Comparison of ENCODE assay signal across 19 mouse cellular contexts in genomic region chr12:82257994-82258785, GRCm38 (mm10).
DNase-seq lines count a peak whose midpoint lies in the region; ATAC-seq and TF ChIP-seq lines count a peak whose summit lies in the region.
"Had no signal": no experiment of that assay in that cellular context is flagged by ENCODE, and none has a peak within 500 bp of the region (broad histone marks: within the 10 kb centered on the region; RNA-seq: fewer than 3 reads in every experiment).

No protein-coding gene starts in this region.

- no peak overlapping the region for H3K4me3 ChIP-seq in kidney, adult 2 months (ENCODE audit: insufficient read depth, low read depth, low read length)
- H3K4me3 ChIP-seq in spleen, adult 2 months (ENCODE audit: extremely low read depth, insufficient read depth, insufficient read length): no peak overlapping the region
- H3K4me3 ChIP-seq in brown adipose tissue, adult 24 weeks (ENCODE audit: insufficient read depth, low read depth, low read length): no peak overlapping the region
- H3K4me3 ChIP-seq in stomach, postnatal 0 days (ENCODE audit: low read depth, low read length): no peak overlapping the region
- H3K4me3 ChIP-seq: heart, embryonic 10.5 days; hindbrain, embryonic 10.5 days; layer of hippocampus, adult 2 months; limb, embryonic 10.5 days; liver, embryonic 15.5 days had no signal

- H3K9ac ChIP-seq in stomach, postnatal 0 days (ENCODE audit: low read length): no peak overlapping the region
- H3K9ac ChIP-seq: forebrain, postnatal 0 days; liver, embryonic 15.5 days had no signal

- no peak; the same call in 1 of the 2 replicates for ATAC-seq in stomach, postnatal 0 days (ENCODE audit: low FRiP score, low TSS enrichment)
- ATAC-seq: forebrain, postnatal 0 days had no signal

- TF ChIP-seq POLR2A in kidney, adult 2 months (IDR thresholded peaks at IDR 0.05; ENCODE audit: low read depth, low read length): no peak
- TF ChIP-seq POLR2A in spleen, adult 2 months (IDR thresholded peaks at IDR 0.05; ENCODE audit: low read depth, low read length): no peak

- no peak for TF ChIP-seq CTCF in kidney, adult 2 months (conservative IDR thresholded peaks at IDR 0.05; ENCODE audit: insufficient read depth, insufficient read length, low read depth, low read length)
- no peak for TF ChIP-seq CTCF in spleen, adult 2 months (IDR thresholded peaks at IDR 0.05; ENCODE audit: extremely low read depth, insufficient read depth, insufficient read length, insufficient replicate concordance)
- TF ChIP-seq CTCF in stomach, postnatal 0 days (IDR thresholded peaks at IDR 0.05; ENCODE audit: low read depth): no peak

- no peaks in the 10 kb centered on the region for H3K27me3 ChIP-seq in kidney, adult 2 months (replicated peaks; ENCODE audit: control insufficient read depth, insufficient read depth, low read length)
- H3K27me3 ChIP-seq in spleen, adult 2 months (ENCODE audit: control insufficient read depth, insufficient read depth, low read length): no peaks in the 10 kb centered on the region
- H3K27me3 ChIP-seq in stomach, postnatal 0 days (ENCODE audit: control insufficient read depth, insufficient read depth, low read length): no peaks in the 10 kb centered on the region
- H3K27me3 ChIP-seq: liver, embryonic 15.5 days had no signal

- no peak overlapping the region for H3K4me2 ChIP-seq in stomach, postnatal 0 days (replicated peaks; ENCODE audit: low read depth)
- H3K4me2 ChIP-seq: liver, embryonic 15.5 days; midbrain, embryonic 11.5 days had no signal

- no peaks in the 10 kb centered on the region for H3K9me3 ChIP-seq in stomach, postnatal 0 days (ENCODE audit: control insufficient read depth, low read length)
- H3K9me3 ChIP-seq: heart, embryonic 10.5 days; hindbrain, embryonic 10.5 days; limb, embryonic 10.5 days; liver, embryonic 15.5 days had no signal

- TF ChIP-seq EP300 in stomach, postnatal 0 days (optimal IDR thresholded peaks at IDR 0.05): no peak

- H3K4me1 ChIP-seq in kidney, adult 2 months (ENCODE audit: control insufficient read depth, insufficient read depth, low read length): peaks cover 33% of the 10 kb centered on the region
- H3K4me1 ChIP-seq in spleen, adult 2 months (ENCODE audit: control insufficient read depth, insufficient read depth, insufficient read length): no peaks in the 10 kb centered on the region; the same call in 1 of the 2 replicates
- peaks cover 18% of the 10 kb centered on the region for H3K4me1 ChIP-seq in brown adipose tissue, adult 24 weeks (ENCODE audit: control insufficient read depth, insufficient read depth, insufficient read length, low read length)
- H3K4me1 ChIP-seq in stomach, postnatal 0 days (replicated peaks; ENCODE audit: control insufficient read depth, insufficient read depth): 0 out of 2 replicates have a peak, but pooled peaks cover 2% of the 10 kb centered on the region
- H3K4me1 ChIP-seq: limb, embryonic 10.5 days; liver, embryonic 15.5 days had no signal

- DNase-seq in kidney, adult 2 months: peak; percentile 29
- DNase-seq in kidney, adult 11 months: no peak
- DNase-seq in spleen, adult 2 months (ENCODE audit: low read depth in 1 of 2, low spot score in 2 of 2): no peak
- no peak for DNase-seq in spleen, adult 18-20 months
- no peak for DNase-seq in stomach, postnatal 0 days (ENCODE audit: low spot score)
- no peak for DNase-seq in frontal cortex, postnatal 36 days (ENCODE audit: low spot score in 2 of 2)
- DNase-seq: adrenal gland, postnatal 25 days; cerebellum, adult 11 months; cerebellum, adult 9-11 months; forebrain, postnatal 0 days; kidney, postnatal 14 days; liver had no signal

- peak overlapping the region; percentile 78; the same call in 1 of the 2 replicates for H3K27ac ChIP-seq in kidney, adult 2 months (ENCODE audit: insufficient read depth, low read depth, low read length)
- peak overlapping the region; percentile 12; the same call in 1 of the 2 replicates for H3K27ac ChIP-seq in spleen, adult 2 months (ENCODE audit: insufficient read depth, low read length)
- H3K27ac ChIP-seq in brown adipose tissue, adult 24 weeks (replicated peaks; ENCODE audit: low read depth, low read length): peak overlapping the region; percentile 74
- 0 out of 2 replicates have a peak overlapping the region, but pooled peaks have one; percentile 9 for H3K27ac ChIP-seq in stomach, postnatal 0 days (replicated peaks)
- H3K27ac ChIP-seq: heart, embryonic 10.5 days; hindbrain, embryonic 10.5 days; layer of hippocampus, adult 2 months; limb, embryonic 10.5 days; liver, embryonic 15.5 days had no signal

- no peaks in the 10 kb centered on the region for H3K36me3 ChIP-seq in kidney, adult 2 months (ENCODE audit: control insufficient read depth, insufficient read depth, low read length)
- H3K36me3 ChIP-seq in spleen, adult 2 months (ENCODE audit: control insufficient read depth, insufficient read depth, low read length): no peaks in the 10 kb centered on the region
- H3K36me3 ChIP-seq in stomach, postnatal 0 days (ENCODE audit: control insufficient read depth, insufficient read depth, low read length): no peaks in the 10 kb centered on the region
- H3K36me3 ChIP-seq: heart, embryonic 10.5 days; liver, embryonic 15.5 days had no signal

- WGBS in kidney, adult 2 months: 66% methylated on average over 6 of the region's 6 CpGs
- 86% methylated on average over 6 of the region's 6 CpGs for WGBS in spleen, adult 2 months
- WGBS in stomach, postnatal 0 days: 60% methylated on average over 6 of the region's 6 CpGs

Comparison
In these comparisons a context has a peak if more than half of its experiments do, and no peak if none do; other contexts are left out.
1. H3K27ac ChIP-seq: peak in every context shown above with its lines; median percentile 78 in kidney, adult 2 months; 74 in brown adipose tissue, adult 24 weeks; 12 in spleen, adult 2 months; 9 in stomach, postnatal 0 days.